Mouse (Mus musculus) NIH3T3 (cell line): ENCODE results near the gene Fthl17a.

Source experiments
- DNase-seq: peaks from one replicate; pipeline ENCODE4 v3.0.0-alpha.2; 2012; ENCODE audit warnings: low read depth

Fthl17a gene

DNA sequence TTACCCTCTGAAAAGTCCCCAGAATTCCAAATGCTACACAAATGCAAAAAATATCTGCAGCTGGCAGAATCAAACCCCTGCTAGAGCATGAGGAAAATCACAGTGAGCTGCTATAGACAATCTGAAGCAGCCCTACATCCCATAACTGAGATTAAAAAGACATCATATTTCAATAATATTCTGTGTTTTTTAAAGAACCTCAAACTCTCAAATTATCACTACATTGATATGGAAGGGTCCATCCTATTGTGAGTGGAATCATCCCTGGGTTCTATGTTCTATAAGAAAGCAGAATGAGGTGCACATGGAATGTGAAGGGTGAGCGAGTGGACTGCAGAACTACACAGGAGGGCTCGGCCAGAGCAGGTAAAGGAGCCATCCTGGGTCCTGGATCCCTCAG, at the start of gene Fthl17a:
Gene Fthl17a, plus strand, starts transcription at position 301 of the 400 bp plus-strand sequence.
- DNase-seq = no peak

DNA sequence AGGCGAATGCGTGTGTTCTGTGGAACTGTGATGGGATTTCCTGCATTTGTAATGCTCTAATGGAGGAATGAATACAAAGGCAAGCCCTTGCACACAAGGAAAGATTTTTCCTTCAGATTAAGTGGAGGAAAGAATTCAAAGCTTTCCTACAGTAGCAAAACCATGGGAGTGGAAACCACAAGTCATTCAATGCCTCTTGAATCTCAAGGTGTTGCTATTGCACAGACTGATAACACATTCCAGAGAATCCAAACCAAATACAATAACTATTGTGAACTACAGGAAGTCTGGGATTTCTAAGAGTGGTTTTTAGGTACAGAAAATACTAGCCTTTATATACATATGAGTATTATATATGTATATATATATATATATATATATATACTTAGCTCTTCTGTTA, 42.5 kb upstream of the Fthl17a start:
- DNase-seq = no peak

DNA sequence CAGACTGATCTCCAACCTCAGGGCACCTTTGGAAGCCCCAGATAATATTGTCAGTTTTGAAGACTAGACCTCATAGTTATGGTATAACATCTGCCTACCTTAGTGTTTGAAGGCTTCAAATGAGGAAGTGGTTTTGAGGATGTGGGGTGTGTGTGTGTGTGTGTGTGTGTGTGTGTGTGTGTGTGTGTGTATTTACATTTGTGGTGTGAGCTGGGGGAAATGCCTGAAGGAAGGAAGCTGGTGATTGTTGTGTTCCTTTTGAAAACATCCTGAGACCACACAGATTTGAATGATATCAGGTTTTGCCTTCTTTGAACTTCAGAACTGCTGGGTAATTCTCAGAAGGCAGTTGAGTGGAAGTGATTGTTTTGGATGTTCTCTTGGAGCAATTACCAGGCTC, 22.6 kb upstream of the Fthl17a start:
- DNase-seq = no peak

DNA sequence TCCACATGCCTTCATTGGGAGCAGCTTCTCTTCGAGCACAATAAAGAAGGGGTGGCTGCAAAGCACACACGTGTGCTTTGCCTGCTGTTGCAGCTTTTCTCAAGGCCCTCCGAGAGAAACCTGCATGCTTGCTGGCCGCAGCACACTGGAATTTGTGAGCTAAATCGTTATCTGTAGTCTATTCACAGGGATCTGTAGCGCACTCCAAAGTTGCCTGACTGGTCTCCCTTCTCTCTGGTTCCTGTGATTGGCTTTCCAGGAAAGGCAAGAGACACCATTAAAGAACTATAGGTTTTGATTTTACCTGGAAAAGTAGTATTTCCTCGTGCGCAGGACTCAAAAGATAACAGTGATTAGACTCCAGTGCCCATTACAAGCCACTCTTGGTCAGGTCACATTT, 22.3 kb downstream of the Fthl17a start:
- DNase-seq = no peak

DNA sequence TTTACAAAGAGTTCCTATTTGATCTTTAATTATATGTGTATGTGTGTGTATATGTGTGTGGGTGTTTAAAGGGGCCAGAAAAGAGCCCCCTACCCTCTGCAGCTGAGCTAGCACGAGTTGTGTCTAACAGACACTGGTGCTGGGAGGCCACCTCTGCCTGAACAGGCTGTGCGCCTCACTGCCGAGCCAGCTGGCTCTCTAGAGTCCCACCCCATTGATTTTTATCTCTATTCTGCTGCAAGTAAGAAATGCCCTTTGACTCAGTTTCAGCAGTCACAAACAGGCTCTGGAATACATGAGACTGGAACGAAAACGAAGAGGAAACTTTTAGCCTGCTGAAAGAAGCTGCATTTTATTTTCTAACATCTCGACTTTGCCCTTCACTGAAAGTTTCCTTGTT, 22.8 kb downstream of the Fthl17a start:
- no peak for DNase-seq

DNA sequence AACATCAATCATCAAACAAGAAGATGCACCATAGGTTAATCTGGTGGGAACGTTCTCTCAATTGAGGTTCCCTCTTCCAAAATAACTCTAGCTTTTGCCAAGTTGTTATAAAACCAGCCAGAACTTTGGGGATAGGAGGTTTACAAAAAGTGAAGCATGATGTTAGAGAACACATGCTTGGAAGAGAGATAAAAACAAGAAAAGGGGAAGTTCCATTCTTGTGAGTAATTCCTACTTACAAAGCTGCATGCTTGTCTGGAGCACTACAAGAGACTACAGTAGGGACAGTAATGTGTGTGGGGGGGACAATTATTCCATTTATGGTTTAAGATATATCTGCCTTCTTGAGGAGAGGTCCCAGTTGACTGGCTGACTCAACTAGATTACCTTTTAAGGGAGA, 40.4 kb downstream of the Fthl17a start:
- no peak for DNase-seq

DNA sequence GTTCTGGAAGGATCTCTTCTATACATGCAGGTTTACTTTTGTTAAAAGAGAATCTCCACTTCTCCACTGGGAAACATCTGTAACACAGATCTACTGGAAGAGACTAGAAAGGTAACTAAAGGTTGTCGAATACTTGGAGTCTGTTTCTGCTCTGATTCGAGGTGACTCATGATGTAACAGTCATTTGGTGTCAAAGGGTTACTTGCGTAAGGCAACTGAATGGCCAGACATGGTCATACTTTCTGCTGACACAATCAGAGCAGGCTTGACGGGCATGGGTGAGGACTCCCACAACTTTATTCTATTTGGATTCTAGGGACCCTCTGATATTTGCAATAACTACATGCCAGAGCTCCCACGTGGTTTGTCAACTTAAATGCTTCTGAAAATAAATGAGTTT, 43.3 kb downstream of the Fthl17a start:
- no peak for DNase-seq

DNA sequence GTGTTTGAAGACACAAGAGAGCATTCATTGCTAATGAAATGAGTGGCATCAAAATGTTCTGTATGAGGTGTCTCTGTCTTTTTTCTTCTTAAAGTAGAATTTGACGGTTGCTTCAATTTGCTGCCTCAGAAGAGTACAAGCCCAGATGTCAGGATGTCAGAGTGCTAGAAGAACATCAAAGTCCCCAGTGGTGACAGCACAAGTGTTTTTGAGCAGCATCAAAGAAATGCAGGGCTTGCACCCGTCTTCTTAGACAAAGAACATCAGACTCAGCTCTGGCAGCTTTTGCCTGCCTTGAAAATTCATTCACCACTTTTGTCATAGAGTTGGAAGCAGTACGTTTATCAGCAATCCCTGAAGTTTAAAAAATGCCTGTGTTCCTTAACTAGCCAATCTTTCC, 44.5 kb downstream of the Fthl17a start:
- no peak for DNase-seq

DNA sequence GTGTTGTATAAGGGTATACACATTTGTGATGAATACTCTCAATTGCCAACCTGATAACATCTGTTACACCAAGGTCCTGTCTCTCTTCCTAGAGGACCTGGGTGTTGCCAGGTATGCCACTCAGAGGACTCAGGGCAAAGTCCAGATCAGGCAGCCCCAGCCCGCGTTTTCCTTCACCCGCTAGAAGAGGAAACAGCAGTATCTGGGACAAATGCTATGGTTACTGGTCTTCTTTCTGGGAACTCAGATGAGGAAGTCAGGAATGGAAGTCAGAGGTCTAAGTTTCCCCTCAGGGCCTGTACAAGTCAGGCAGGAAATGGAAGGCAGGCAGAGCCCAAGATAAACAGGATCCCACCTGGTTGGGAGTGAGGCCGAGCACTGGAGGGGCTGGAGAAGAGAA, 55.2 kb downstream of the Fthl17a start:
- no peak for DNase-seq

DNA sequence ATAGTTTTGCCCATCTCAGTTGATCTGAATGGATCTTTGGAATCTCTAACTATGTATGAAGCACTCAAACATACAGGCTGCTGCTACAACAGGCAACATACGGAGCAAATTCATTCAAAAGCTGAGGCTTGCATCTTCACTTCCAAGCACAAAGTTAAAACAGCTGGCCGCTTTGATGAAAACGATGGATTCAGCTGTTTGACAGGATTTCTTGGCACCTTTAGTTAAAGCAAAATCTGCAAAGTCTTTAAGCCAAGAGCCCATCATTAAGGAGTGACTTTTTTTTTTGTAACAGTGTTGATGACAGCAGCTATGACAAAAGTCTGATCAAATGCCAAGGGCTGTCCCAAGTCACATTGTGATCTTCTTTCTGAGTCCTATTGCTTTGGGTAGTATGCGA, 69.1 kb downstream of the Fthl17a start:
- DNase-seq = no peak

DNA sequence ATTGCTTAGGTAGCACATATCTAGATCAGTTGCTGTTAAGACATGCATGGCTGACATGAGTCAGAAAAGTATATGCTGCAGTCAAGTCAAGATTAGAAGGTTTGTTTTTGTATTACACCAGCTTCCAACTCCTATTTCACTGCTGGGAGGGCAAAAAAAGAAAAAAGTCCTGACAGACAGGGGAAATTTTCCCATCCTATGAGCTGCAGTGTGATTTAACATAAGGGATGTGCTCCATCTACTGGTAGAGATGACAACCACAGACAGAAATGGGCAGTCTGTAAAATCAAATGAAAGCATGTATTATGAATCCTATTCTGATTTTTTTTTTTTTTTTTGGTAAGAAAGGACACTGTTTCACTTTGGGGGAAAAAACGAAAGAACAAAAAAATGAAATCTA, 69.7 kb downstream of the Fthl17a start:
- DNase-seq = peak; percentile 9
